Mouse (Mus musculus): ENCODE data around the gene Wdtc1.

Wdtc1 gene

DNA sequence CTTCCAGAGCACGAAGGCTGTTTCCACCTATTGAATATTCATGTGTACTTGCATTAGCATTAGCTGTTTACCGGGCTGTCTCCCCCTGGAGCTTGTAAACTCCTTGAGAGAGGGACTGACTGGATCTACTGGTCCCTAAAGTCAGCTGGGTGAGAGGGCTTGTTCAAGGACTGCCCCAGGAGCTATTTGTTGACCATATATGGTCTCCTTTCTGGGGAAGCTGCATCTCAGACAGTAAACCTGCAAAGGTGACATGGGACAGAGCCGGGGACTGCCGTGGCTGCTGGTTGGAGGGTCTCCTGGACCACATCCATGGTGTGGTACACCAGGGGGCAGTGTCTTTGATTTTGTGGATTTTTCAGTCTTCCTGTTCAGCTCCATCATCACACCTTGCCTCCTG lies 70.6 kb downstream of the Wdtc1 start:
- DNase-seq (ENCODE audit: low read depth, low spot score), result no peak

DNA sequence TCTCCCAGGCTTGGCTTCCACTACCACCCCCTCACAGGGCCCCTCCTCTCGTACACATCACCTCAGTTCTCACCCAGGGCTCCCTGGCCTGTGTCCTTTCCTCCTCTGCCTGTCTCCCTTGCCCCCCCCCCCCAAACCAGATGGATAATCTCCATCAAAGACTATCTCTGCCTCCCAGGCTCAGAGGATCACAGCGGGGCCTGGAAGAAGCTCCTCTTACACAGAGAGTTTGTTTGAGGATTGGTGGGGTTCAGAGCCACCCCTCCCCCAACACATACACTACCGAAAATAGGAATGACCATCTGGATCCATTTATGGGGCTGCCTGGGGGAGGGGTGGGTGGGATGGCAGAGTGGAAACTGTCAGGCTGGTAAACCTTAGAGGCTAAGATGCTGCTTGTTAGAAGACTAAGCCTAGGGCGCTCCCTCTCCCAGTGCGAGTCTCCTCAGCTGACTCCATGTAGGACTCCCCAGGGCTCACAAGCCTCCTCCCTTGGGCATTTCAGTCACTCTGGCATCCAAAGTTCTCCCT lies 71.3 kb downstream of the Wdtc1 start:
- no peak for DNase-seq (ENCODE audit: low read depth, low spot score)

DNA sequence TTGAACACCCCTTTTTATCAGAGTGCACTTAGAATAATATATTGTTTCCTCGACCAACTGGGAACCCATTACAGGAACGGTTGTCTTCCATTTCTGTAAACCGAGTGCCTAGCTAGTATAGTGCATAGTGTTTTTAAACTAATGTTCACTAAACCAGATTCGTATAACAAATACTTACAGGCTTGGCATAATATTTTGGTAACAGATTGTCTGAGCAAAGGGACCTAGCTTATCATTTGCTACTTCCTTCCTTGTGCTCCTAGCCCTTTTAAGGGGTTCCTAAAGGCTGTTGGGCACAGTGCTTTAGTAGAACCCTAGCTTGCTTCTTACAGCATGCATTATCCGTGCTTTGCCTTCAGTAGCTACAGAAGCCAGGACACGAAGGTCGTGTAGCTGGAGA lies 71.8 kb downstream of the Wdtc1 start:
- no peak for DNase-seq (ENCODE audit: low read depth, low spot score)

DNA sequence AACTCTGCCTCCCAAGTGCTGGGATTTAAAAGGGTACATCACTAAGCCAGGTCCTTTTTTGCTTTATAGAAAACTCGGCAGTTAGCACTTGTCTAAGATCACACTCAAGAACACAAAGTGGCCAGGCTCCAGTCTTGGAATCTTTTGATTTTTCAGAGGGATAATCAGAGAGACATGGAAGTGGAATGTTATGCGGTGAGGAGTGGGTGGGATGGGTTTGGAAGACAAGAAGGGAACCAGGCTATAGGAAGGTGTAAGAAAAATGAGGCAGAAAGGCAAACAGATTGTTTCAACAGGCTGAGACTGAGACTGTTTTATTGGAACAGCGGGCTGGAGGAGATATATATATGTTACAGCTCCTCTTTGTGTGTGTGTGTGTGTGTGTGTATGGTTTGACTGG lies 74.8 kb downstream of the Wdtc1 start:
- DNase-seq (ENCODE audit: low read depth, low spot score), result no peak

DNA sequence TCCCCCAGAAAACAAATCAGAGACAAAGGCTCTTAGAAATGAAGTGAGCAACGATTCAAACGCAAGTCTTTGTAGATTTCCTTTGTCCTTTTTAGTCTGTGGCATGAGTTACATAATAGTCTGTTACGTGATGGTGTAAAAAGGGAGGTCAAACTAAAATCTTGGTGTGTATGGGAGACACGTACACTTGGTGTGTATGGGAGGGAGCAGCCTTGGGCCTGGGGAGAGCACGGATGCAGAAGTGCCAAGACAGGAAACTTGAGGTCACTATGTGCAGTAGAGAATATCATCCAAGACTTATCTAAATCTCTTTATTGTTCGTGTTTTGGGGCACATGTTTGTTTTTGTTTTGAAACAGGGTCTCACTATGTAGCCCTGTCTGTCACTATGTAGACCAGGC lies 75.2 kb downstream of the Wdtc1 start:
- no peak for DNase-seq (ENCODE audit: low read depth, low spot score)

DNA sequence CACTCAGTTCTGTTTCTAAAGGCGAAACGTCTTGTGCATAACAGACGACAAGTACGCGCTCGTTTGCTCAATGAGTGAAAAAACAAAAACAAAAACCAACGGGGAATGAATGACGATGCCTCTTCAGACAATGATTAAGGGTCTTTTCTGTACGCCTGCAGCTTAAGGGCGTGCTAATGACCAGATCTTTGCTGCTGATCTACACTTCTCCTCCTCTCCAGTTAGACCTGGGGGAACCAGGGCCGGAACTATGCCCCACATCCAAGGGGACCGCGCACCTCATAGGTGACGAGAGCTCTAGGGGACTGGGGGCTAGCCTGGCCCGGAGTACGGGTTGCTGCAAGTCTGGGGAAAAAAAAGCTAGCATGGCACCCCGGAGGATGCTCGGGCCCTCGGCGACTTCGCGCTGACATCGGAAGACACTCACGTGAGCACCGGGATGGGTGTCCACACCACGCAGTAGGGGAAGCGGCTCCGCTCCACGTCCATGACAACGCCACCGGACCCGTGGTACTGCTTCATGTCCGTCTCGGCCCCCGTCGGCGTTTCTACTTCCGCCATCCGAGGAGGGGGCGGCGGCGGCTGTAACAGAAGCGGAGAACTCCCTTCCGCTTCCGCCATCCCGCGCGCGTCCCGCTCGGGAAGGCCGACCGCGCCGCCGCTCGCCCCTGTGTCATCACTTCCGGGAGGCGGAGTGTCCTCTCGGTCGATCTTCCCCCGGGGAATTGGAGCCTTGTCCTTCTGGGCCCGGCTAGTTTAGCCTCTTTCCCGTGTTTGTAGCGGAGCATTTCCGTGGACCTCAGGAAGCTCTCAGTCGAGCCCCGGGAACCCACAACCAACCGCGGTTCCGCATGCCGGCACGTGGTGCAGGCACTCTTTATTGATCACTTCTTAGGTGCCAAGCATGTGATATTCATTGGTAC lies 75.9 kb downstream of the Wdtc1 start, which contains the start of gene Tmem222:
Gene Tmem222, minus strand, starts transcription at position 689 of the 923 bp plus-strand sequence.
- DNase-seq (ENCODE audit: low read depth, low spot score), result peak; percentile 92

DNA sequence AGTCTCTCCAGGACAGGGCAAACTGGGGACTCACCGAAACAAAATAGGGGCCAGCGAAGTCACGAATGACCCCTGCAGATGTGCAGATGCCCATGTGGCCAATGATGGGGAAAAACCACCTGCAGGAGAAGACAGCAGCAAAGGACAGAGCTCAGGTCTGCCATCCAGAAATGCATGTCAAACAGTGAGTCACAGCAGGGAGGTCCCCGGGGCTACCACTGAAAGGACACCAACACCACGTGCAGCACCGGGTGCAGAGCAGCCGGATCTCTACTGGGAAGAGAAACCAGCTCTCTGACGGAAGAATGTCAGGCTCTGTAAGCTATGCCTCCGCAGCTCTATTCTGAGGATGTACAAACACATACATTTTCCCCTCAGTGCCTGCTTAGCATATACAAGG lies 82.4 kb downstream of the Wdtc1 start:
- DNase-seq (ENCODE audit: low read depth, low spot score), result no peak

DNA sequence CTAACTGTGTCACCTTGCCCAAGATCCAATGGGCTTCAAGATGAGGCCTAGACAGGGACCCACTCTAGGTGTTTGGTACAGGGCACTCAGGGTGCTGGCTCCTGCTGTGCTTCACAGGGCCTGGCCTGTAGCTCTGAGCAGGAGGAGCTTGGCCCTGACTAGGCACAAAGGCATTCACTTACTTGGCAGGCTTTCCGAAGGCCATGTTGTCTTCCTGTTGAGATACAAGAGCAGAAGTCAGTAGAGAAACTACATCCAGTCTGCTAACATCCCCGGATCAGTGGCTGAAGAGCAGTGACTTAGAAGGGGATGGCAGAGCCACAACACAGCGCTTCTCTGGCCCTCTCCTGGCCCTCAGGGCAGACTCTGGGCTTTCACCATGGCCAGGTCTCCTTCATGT lies 83.7 kb downstream of the Wdtc1 start:
- no peak for DNase-seq (ENCODE audit: low read depth, low spot score)

DNA sequence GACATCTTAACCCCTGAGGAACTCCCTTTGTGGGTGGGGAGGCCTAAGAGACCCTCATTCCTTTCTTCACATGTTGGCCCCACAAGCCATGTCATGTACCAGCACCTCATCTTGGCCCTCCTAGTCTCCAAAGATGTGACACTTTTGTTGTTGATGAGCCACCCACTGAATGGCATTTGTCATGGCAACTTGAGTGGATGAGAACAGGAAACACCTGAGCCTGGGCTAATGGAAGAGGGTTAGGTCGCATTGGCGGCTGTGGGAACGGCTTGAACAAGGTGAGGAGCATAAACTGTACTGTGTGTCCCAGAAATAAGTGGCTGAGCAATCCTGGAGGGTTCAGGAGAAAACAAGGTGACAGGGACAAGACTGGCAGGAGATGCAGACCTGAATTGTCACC lies 84.3 kb downstream of the Wdtc1 start:
- no peak for DNase-seq (ENCODE audit: low read depth, low spot score)

DNA sequence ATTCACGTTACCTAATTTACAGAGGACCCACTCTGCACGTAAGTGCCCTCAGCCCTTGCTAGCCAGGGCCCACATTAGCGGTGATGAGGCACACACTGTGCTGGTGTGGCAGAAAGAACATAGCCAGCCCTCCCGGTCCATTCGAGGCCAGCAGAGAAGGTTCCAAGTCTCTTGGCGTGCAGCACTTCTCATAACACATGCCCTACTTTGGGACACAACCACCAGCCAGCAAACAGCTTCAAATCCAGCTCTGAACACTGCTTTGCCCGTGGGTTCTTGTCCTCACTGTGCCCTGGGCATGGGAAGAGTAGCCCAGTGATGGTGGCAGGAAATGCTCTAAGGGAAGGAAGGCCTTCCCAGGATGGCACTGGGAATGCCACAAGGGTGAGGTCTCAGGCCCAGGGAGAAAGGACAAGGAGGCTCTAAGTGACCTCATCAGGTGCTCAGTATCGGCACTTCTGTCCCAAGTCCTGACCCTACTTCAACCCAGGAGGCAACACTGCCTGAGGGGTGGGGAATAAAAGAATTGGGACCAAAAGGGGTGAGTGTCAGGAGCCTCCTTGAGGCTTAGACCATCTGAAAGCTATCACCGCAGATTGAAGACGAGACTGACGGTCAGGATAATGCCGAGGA lies 86.9 kb downstream of the Wdtc1 start:
- peak; percentile 67 for DNase-seq (ENCODE audit: low read depth, low spot score)

DNA sequence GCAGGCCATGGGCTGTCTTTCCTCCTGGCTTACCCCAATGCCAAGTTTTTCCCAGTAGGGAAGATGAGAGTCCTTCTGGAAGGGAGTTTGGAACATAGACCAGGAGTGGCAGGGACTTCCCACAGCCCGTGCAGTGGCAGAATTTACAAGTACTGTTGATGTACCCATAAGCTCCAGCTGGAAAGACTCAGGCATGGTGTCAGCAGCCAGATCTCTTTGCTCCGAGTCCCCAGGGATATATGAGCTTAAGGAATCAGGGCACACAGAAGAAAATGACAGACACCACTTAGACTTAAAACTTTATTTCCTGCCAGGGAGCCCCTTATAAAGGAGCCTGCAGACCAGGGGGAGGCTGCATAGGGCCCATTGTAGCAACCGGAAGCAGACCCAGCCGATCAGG lies 87.5 kb downstream of the Wdtc1 start:
- no peak for DNase-seq (ENCODE audit: low read depth, low spot score)

DNA sequence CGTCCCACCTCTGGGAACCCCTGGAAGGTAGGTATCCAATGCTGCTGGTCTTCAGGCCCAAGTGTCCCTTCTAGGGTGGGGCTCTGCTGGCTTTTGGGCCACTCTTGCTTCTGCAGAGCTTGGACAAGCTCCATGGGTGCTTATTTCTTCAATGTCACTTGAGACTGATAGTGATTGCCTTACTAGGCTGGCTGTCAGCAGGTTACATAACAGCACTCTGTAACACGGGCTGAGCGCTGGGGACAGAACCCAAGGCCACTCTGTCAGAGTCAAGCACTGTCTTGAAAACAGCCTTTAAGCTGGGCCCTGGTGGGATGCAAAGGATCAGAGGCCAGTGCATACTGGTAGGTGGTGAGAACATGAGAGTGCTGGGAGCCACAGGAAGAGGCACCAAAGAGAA lies 88.0 kb downstream of the Wdtc1 start:
- peak; percentile 50 for DNase-seq (ENCODE audit: low read depth, low spot score)

DNA sequence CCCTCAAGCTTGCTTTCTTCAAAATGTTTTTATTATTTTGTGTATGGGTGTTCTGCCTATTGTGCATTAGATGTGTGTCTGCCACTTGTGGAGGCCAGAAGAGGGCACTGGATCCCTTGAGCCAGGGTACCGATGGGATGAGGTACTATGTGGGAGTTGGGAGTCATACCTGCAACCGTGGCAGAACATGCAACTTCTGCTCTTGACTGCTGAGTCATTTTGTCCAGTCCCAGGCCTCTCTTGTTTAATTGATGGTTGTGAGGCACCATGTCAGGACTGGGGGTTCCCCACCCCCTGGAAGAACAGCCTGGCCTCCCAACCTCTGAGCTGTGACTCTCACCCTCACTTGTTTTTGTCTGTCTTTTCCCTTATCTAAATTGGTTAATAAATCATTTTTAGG lies 88.7 kb downstream of the Wdtc1 start:
- DNase-seq (ENCODE audit: low read depth, low spot score), result no peak

DNA sequence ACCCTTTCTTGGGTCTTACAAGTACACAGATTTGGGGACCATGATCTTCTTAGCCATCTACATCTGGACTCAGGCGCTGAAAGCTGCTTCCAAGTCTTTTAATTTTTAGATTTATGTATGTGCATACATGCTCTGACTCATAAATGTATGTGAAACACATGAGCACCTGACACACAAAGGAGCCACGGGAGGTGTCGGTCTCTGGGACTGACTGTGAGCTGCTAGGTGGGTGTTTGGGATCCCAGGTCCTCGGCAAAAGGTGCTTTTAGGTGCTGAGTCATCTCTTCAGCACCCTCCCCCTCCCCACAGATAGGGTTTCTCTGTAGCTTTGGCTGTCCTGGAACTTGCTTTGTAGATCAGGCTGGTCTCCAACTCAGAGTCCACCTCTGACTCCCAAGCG lies 89.5 kb downstream of the Wdtc1 start:
- no peak for DNase-seq (ENCODE audit: low read depth, low spot score)

DNA sequence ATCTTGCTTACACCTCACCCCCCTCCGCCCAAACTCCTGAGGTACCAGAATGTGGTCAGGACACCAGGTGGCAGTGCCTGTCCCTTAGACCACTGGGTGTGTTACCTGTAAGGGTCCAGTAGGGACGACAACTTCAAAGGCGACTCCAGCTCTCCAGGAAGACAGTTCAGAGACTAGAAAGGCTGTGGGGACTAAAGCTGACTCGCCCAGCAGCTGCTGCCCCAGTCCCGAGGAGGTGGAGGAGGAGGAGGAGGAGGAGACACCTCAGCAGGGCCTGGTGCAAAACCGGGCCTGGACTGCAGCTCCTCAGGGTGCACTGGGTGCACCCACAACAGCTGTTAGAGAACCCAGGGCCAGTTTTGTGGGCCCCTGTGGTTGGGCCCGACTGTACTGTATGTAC lies 90.4 kb downstream of the Wdtc1 start, which contains the start of gene Sytl1:
Gene Sytl1, minus strand, starts transcription at position 232 of the 400 bp plus-strand sequence.
- DNase-seq (ENCODE audit: low read depth, low spot score), result no peak

DNA sequence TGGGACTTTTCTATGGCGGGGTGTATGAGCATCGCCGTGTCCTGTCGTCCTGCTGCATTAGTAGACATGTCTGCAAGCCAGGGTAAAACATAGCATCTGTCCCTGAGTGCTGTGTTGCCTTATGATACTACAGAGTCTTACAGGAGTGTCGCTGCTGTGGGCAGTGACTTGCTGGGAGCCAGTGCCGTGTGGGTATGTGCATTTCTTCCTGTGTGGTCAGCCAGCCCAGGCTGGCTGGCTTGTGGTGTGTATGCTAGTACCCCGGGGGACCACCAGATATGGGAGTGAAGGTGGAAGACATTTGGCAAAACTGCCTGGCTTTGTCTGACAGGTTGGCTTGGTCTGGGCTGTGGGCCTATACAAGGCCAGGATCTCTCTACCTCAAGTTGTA lies 90.9 kb downstream of the Wdtc1 start:
- DNase-seq (ENCODE audit: low read depth, low spot score), result no peak

DNA sequence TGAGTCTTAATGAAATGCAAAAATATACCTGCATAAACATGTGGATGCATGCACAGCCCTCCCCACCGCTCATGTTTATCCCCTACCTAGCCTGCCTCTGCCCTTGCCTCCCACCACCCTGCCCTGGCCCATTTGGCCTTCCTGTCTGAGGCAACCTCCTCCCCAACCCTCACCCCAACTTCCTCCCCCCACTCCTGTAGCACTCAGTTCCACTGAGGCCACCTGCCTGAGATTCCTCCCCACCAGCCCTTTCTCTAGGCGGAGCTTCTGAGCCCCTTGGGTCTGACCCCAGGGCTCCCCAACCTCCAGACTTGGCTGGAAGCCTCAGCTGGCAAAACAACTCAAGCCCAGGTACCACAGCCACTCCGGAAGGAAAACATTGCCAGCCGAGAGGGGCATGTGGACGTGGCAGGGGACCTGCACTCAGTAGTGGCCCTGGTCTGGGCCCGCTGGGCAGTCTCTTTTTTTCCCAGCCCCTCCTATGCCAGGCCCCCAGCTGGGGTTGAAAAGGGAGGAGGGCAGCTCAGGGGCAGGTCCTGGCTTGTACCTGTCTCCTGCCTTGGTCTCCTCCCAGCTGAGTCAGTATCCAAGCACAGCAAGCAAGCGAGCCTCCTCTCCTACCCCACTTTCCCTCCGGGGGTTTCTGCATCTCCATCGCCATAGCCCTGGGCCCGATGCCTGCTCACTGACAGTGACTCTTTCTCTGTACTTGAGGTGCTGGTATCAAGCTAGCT lies 91.5 kb downstream of the Wdtc1 start:
- no peak for DNase-seq (ENCODE audit: low read depth, low spot score)

DNA sequence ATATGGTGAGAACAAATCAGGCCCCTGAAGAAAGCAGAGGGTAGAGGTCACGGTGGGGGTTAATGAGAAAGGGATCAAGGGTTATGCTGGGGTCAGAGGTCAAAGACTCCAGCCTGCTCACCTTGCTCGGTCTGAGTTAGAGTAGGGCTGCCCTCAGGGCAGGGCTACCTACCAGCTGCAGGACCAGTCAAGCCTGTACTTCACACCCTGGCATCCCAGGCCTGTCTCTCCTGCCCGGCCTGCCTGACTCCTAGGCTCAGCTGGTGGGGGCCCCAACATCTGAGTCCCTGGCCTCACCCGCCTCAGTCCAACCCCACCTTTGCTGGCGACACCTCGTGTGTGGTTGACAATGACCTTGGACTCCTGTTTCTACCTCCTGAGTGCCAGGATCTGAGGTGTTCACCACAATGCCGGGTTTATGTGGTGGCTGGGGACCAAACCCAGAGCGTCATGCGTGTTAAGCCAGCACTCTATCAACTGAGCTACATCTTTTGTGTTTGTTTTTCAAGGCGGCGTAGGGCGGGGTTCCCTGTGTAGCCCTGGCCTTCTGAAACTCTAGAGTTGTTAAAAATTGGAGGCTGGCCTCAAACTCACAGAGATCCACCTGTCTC lies 95.4 kb downstream of the Wdtc1 start:
- no peak for DNase-seq (ENCODE audit: low read depth, low spot score)

DNA sequence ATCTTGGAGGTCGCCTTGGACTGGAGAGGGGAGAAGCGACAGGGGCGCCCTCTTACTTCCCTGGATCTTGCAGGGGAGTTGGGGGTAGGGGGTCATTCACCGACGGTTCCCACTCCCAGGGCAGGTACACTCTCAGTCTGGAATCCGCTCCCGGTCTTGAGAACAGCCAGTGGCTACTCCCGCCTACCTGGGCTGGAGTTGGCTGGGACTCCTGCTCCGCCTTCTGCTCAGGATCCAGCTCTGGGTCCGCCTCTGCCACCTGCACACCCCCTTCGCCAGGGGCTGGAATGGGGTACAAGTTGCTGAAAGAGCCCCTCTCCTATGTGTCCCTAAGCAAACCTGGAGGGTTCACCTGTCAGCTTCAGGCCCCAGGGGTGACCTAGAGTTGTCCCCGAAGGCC lies 96.1 kb downstream of the Wdtc1 start:
- DNase-seq (ENCODE audit: low read depth, low spot score), result no peak

DNA sequence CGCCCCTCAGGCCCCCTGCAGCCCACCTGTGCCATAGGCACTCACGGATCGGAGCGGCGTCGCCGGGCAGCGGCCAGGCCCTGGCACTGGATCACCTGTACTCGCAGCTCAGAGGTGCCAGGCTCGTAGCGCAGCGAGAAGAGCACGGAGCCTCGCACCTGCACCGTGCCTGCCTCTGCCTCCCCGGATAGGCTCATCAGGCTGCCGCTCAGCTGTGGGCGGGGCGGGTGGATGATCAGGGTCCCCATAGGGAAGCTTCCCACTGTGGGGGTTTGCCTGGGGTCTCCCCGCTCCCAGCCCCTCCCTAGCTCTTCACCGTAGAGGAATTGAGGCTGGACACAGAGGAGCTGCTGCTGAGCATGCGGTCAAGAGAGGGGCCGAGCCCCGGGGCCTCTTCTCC lies 96.5 kb downstream of the Wdtc1 start:
- no peak for DNase-seq (ENCODE audit: low read depth, low spot score)

DNA sequence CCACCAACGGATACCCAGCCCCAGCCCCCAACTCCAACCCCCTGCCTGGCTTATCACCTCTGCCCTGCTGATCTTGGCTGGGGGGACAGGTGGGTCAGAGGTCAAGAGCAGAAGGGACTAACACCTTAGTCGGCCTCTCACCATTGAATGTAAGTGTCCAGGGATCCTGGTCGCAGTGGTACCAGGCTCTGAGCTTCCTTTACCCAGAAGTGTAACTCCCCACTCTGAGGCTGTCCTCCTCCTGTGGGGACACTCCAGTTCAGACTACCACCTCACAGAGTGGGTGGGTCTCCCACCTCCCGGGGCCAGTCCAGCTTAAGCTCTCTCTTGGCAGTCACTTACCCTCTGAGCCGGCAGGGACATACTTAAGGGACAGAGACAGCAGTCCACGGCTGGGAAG lies 97.9 kb downstream of the Wdtc1 start:
- DNase-seq (ENCODE audit: low read depth, low spot score), result no peak

DNA sequence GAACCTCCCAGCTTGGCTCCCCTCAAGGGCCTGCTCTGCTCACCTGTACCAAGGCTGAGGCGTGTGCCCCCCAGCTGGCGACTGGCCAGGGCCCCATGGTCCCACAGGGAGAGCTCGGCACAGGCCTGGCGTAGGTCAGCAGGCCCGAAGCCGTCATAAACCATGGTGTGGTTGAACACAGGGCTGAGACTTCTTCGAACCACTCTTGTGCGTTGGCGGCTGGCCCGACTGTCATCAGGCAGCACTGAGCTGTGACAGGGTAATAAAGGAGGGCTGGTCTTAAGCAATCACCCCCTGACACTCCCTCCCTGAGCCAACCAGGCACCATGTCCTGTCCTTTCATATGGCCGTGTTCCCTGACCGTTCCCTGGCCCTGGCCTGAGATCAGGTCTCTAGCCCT lies 99.9 kb downstream of the Wdtc1 start:
- DNase-seq (ENCODE audit: low read depth, low spot score), result no peak

Measured in skeletal muscle tissue, adult 2 months (tissue).